Mouse (Mus musculus) cortical plate, adult 2 months (tissue): ENCODE results near the gene Asb5.

ENCODE experiments used
- CTCF ChIP-seq: fragments of 200-500 bp; IDR thresholded peaks from 2 replicates; pipeline ENCODE4 v1.5.1; 2011; ENCODE audit warnings: mild to moderate bottlenecking, control low read depth, low read length; ENCODE audit not compliant: insufficient read depth; ENCODE audit errors: extremely low read depth
- POLR2A ChIP-seq: fragments of 200-500 bp; IDR thresholded peaks from 2 replicates; pipeline ENCODE4 v1.6.1; 2011; ENCODE audit warnings: mild to moderate bottlenecking, low read length, control low read depth; ENCODE audit not compliant: insufficient read depth; ENCODE audit errors: extremely low read depth

DNA sequence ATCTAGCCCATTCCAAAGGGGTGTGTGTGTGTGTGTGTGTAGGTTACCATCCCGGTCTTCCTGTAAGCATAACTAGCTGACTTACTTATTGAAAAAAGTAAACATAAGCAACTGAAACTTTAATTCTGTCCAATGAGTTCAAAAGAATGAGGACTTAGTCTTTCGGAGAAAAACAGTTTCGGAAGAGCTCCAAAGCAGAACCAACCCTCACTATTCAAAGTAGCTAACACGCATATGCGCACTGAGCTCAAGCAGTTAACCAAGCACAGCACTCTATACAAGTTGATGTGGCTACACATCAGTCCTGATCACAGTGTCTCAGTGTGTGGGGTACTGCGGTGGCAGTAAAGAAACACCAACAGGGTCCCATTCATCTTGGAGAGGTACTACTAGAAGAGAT, 2.7 kb upstream of the Asb5 start:
- TF ChIP-seq CTCF (no peak), POLR2A (no peak)
